ENCODE assay signal across 11 mouse cellular contexts in the genomic region with DNA sequence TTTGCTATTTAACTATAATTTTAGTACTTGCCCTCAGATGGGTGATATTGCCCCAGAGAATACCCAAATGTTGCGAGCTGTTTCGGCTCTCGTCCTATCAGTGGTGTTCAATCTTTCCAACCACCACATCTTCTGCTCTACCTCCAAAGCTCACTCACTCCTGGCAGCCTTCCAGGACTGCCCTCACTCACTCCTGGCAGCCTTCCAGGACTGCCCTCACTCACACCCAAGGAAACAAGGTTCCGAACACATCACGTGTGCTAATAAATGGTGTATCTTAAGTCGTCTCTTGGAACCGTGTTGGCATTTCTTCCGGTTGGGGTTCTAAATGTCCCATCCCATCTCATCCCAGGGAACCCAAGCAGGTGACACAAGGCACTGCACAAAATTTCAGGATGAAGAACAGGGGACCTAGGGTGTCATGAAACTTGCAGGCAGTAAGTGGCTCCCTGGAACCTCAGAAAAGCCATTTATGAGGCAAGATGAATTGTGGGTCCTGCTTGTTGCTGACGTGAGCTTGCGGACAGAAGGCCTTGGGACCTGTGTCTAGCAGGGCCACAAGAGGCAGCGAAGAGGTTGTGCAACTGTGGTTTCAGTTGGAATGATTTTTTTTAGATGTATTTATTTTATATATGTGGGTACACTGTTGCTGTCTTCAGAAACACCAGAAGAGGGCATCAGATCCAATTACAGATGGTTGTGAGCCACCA. TPM values are rescaled to one million over a fixed set of nuclear protein-coding genes. Genes with fewer than 3 reads are reported as not detected.
DNase-seq lines count a peak whose midpoint lies in the region; TF ChIP-seq lines count a peak whose summit lies in the region.
"Had no signal": no experiment of that assay in that cellular context is flagged by ENCODE, and none has a peak within 500 bp of the region (broad histone marks: within the 10 kb centered on the region; RNA-seq: fewer than 3 reads in every experiment).

No protein-coding gene starts in this region.

- no peak overlapping the region for H3K27ac ChIP-seq in heart, adult 2 months
- H3K27ac ChIP-seq: embryonic facial prominence, embryonic 12.5 days; midbrain, embryonic 12.5 days; neural tube, embryonic 15.5 days had no signal

- H3K36me3 ChIP-seq in heart, adult 2 months (ENCODE audit: control insufficient read depth, insufficient read depth, low read length): no peaks in the 10 kb centered on the region
- H3K36me3 ChIP-seq: embryonic facial prominence, embryonic 12.5 days; midbrain, embryonic 12.5 days; neural tube, embryonic 15.5 days had no signal

- no peak overlapping the region for H3K9ac ChIP-seq in heart, adult 2 months (ENCODE audit: low read depth, low read length)
- H3K9ac ChIP-seq: embryonic facial prominence, embryonic 12.5 days; midbrain, embryonic 12.5 days; neural tube, embryonic 15.5 days had no signal

- intact Hi-C loops in heart, adult 2 months (cut with DNase I): loop anchor here (1.0 to 10.0 kb wide), 4 partner anchors 155 to 861 kb away; no protein-coding TSS in a partner anchor
- intact Hi-C loops in left cerebral cortex, postnatal 36 days (cut with DNase I): loop anchor here (5.0 to 10.0 kb wide), 4 partner anchors 93 to 863 kb away; no protein-coding TSS in a partner anchor

- no peaks in the 10 kb centered on the region for H3K79me2 ChIP-seq in heart, adult 2 months (replicated peaks; ENCODE audit: control insufficient read depth, insufficient read depth, low read length)

- TF ChIP-seq CTCF in heart, adult 2 months (IDR thresholded peaks at IDR 0.05): no peak

- 44% methylated on average over 11 of the region's 11 CpGs for WGBS in heart, adult 2 months

- TF ChIP-seq POLR2A in heart, adult 2 months (IDR thresholded peaks at IDR 0.05; ENCODE audit: insufficient read depth, low read depth, low read length): no peak

- peak; percentile 35 for DNase-seq in heart, postnatal 4 days
- DNase-seq in heart, adult 2 months: no peak
- peak; percentile 43 for DNase-seq in ovary, postnatal 36 days (ENCODE audit: low spot score)
- DNase-seq in ovary, postnatal 10 days (ENCODE audit: low spot score): no peak
- DNase-seq in adrenal gland, postnatal 14 days: peak; percentile 70
- DNase-seq in lung, postnatal 4 days: peak; percentile 38 to 42
- DNase-seq in left cerebral cortex, postnatal 36 days (ENCODE audit: low spot score in 2 of 2): no peak
- DNase-seq in thymus, postnatal 14 days: no peak

- no peak overlapping the region for H3K4me3 ChIP-seq in heart, adult 2 months
- H3K4me3 ChIP-seq: embryonic facial prominence, embryonic 12.5 days; midbrain, embryonic 12.5 days; neural tube, embryonic 15.5 days had no signal

- TF ChIP-seq EP300 in heart, adult 2 months (IDR thresholded peaks at IDR 0.05; ENCODE audit: insufficient read depth, low read depth, low read length): no peak

- no peaks in the 10 kb centered on the region; the same call in 1 of the 2 replicates for H3K27me3 ChIP-seq in heart, adult 2 months (ENCODE audit: control insufficient read depth, insufficient read depth, low read length)
- H3K27me3 ChIP-seq: embryonic facial prominence, embryonic 12.5 days; midbrain, embryonic 12.5 days; neural tube, embryonic 15.5 days had no signal

- peaks cover 3% of the 10 kb centered on the region; the same call in 1 of the 2 replicates for H3K4me1 ChIP-seq in heart, adult 2 months (ENCODE audit: control insufficient read depth, insufficient read depth, low read length)
- H3K4me1 ChIP-seq: embryonic facial prominence, embryonic 12.5 days; midbrain, embryonic 12.5 days; neural tube, embryonic 15.5 days had no signal

RNA-seq across cellular contexts. Expression of a gene that starts 19.6 kb away (rescaled TPM):
- total RNA-seq in heart, postnatal 4 days (2021): under 1 TPM; 0.29 to 0.36 TPM
- total RNA-seq in heart, adult 2 months (2021): under 1 TPM; 0.43 to 0.73 TPM
- 0.29 and 0.31 TPM in 2 replicates for polyA plus RNA-seq in heart, adult 2 months (2012; rRNA removed)
- total RNA-seq in adrenal gland, postnatal 14 days (2021): 0.70 and 2.0 TPM in 2 replicates
- total RNA-seq in left cerebral cortex, postnatal 36 days (2021): not detected

RNA-seq across cellular contexts. Expression of a gene that starts 32.2 kb away (rescaled TPM):
- not detected for total RNA-seq in heart, postnatal 4 days (2021)
- total RNA-seq in heart, adult 2 months (2021): under 1 TPM; 0.64 to 0.78 TPM
- polyA plus RNA-seq in heart, adult 2 months (2012; rRNA removed): 0.88 and 1.8 TPM in 2 replicates
- 68.8 and 158 TPM in 2 replicates for total RNA-seq in adrenal gland, postnatal 14 days (2021)
- total RNA-seq in left cerebral cortex, postnatal 36 days (2021): 1 to 10 TPM; 6.3 to 8.4 TPM

Comparison
In these comparisons a context has a peak if more than half of its experiments do, and no peak if none do; other contexts are left out.
1. DNase-seq: peak in heart, postnatal 4 days (single experiment), ovary, postnatal 36 days (single experiment), adrenal gland, postnatal 14 days (single experiment) and lung, postnatal 4 days (2 of 2); none in heart, adult 2 months (0 of 2), ovary, postnatal 10 days (single experiment), left cerebral cortex, postnatal 36 days (0 of 2) and thymus, postnatal 14 days (single experiment).